Mouse (Mus musculus) cerebellum, adult 8-10 months (tissue): ENCODE measurements around the gene Lifr.

Experiments
- DNase-seq: peaks from one replicate; pipeline ENCODE4 v3.0.0; 2022

Gene Lifr

GRCm38 (mm10) chr15:7207292-7207691 is 116.9 kb downstream of the Lifr start:
- no peak for DNase-seq

GRCm38 (mm10) chr15:7208180-7208579 is 117.8 kb downstream of the Lifr start:
- DNase-seq = no peak

- DNase-seq = no peak
These were observed 123.3 kb downstream of the Lifr start for GRCm38 (mm10) chr15:7213683-7214082.

DNA sequence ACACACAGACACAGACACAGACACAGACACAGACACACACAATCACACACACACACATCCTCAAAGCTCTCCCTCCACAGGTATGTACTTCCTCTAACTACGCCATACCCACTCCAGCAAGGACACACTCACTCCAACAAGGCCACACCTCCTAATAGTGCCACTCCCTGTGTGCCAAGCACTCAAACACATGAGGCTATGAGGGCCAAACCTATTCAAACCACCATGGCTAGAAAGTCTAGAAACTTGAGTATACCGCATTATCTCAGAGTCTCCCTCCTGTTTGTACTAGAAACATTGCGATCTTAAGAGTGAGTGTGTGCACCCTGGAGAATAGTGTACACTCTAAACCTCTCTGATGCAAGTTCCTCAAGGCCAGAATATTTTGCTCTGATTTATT is 125.4 kb downstream of the Lifr start:
- no peak for DNase-seq

- DNase-seq = no peak
These were observed 126.3 kb downstream of the Lifr start for GRCm38 (mm10) chr15:7216581-7217272.

DNA sequence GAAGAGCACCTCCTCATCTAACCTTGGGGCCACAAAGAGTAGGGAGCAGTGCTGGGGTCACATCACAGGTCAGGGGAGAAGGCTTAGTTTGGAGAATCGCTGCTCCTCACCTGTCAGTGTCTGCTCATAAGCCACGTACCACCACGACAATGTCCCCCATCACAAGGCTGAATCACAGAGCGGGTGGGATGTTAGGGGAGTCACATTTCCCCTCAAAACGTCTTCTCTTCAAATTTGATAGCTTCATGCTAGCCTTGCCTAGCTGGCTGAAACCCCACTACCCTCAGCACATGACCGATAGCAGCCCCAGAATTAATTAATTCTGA is 126.8 kb downstream of the Lifr start:
- no peak for DNase-seq

GRCm38 (mm10) chr15:7222809-7223208 is 132.4 kb downstream of the Lifr start:
- no peak for DNase-seq

- DNase-seq = no peak
These were observed 133.8 kb downstream of the Lifr start for GRCm38 (mm10) chr15:7224151-7224775.

GRCm38 (mm10) chr15:7226225-7226624 is 135.8 kb downstream of the Lifr start:
- DNase-seq = peak; percentile 56

GRCm38 (mm10) chr15:7233393-7234090 is 143.1 kb downstream of the Lifr start:
- DNase-seq = no peak

DNA sequence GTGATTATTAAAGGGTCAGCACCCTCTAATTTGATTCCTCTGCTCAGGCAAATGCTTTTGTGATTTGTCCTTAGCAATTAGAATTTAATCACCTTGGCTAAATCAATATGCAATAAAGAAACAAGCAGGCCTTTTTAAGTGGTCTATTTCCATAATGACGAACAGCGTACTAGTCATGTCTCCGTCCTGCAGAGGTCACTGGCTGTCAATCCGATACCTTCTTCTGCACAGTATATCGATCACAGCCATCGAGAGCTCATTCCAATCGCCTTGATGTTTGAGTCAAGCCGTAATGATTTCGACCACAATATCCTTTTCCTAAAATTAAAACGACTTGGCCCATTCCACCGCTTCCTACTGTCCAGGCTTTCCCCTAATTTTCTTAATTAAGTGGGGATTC is 149.5 kb downstream of the Lifr start:
- no peak for DNase-seq

DNA sequence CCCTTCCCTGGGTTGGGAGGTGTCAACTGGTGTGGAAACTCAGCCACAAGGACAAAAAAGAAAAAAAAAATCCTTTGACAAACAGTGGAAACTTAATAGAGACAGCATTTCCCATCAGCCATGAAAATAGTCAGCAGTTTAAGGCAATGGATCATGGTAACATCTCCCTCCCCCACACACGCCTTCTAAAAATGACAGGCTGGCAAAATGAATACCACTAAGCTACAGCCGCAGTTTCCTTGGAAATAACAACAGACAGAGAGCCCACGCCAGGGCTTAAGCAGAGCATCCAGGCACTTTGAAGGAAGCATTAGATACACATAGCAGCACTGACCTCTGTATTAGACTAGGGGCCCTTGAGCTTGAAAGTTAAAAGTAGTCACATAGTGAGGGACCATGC is 150.5 kb downstream of the Lifr start:
- DNase-seq = no peak

- no peak for DNase-seq
These were observed 151.9 kb downstream of the Lifr start for GRCm38 (mm10) chr15:7242161-7242850.
